Mouse (Mus musculus) MEL (cell line): Measurements from ENCODE around the gene Tnnc1. TPM values are rescaled to one million over a fixed set of nuclear protein-coding genes. Genes with fewer than 3 reads are reported as not detected.

Experiments used
- DNase-seq: peaks from one replicate; pipeline ENCODE4 v3.0.0; 2011; ENCODE audit warnings: low read depth, low spot score
- H3K27ac ChIP-seq: 2 replicates; pipeline ENCODE4 v1.5.1; 2012; ENCODE audit warnings: low read depth, mild to moderate bottlenecking, control low read depth, low read length, moderate library complexity; ENCODE audit not compliant: control insufficient read depth
- H3K27me3 ChIP-seq, 2 experiments: fragments of 150-350 bp in 1 of 2; sonication (generic) in 1 of 2; 2 replicates each; pipeline ENCODE4 v1.6.1; 2012; ENCODE audit warnings: low read length in 2 of 2, mild to moderate bottlenecking in 2 of 2, improper control_type of control experiment in 1 of 2, moderate library complexity in 1 of 2; ENCODE audit not compliant: insufficient read depth in 2 of 2, control insufficient read depth in 1 of 2
- H3K36me3 ChIP-seq, 2 experiments: 2 replicates each; pipeline ENCODE4 v1.6.1; 2012 to 2014; ENCODE audit warnings: low read length in 2 of 2, improper control_type of control experiment in 1 of 2, inconsistent platforms in 1 of 2, mild to moderate bottlenecking in 1 of 2; ENCODE audit not compliant: insufficient read depth in 2 of 2, control insufficient read depth in 1 of 2
- H3K4me1 ChIP-seq, 2 experiments: fragments of 150-350 bp in 1 of 2; sonication (generic) in 1 of 2; 2 replicates each; pipeline ENCODE4 v1.6.1; 2012; ENCODE audit warnings: low read length in 2 of 2, improper control_type of control experiment in 1 of 2, mild to moderate bottlenecking in 1 of 2; ENCODE audit not compliant: insufficient read depth in 2 of 2, control insufficient read depth in 1 of 2
- H3K4me3 ChIP-seq, 2 experiments: fragments of 150-350 bp in 1 of 2; sonication (generic) in 1 of 2; 2 replicates each; pipeline ENCODE4 v1.5.1; 2012; ENCODE audit warnings: low read depth in 2 of 2, low read length in 2 of 2, mild to moderate bottlenecking in 2 of 2, moderate library complexity in 2 of 2, control low read depth in 1 of 2, improper control_type of control experiment in 1 of 2; ENCODE audit not compliant: control insufficient read depth in 1 of 2, insufficient read depth in 1 of 2
- H3K79me2 ChIP-seq: 2 replicates; pipeline ENCODE4 v1.6.1; 2012; ENCODE audit warnings: mild to moderate bottlenecking, low read length, moderate library complexity; ENCODE audit not compliant: control insufficient read depth, poor library complexity, insufficient read depth
- H3K9ac ChIP-seq: 2 replicates; pipeline ENCODE4 v1.6.1; 2012; ENCODE audit warnings: low read depth, mild to moderate bottlenecking, control low read depth, low read length, moderate library complexity; ENCODE audit not compliant: control insufficient read depth, poor library complexity, severe bottlenecking
- H3K9me3 ChIP-seq: fragments of 150-350 bp; sonication (generic); replicated peaks from 2 replicates; pipeline ENCODE4 v1.6.1; 2012; ENCODE audit warnings: mild to moderate bottlenecking, low read length, improper control_type of control experiment, moderate library complexity; ENCODE audit not compliant: insufficient read depth
- BHLHE40 ChIP-seq: IDR thresholded peaks from 2 replicates; pipeline ENCODE4 v1.6.1; 2012; ENCODE audit warnings: low read depth, mild to moderate bottlenecking, inconsistent platforms, low read length, improper control_type of control experiment, borderline replicate concordance
- CHD2 ChIP-seq: IDR thresholded peaks from 2 replicates; pipeline ENCODE4 v1.6.1; 2011; ENCODE audit warnings: low read length, improper control_type of control experiment
- E2F4 ChIP-seq: IDR thresholded peaks from 2 replicates; pipeline ENCODE4 v1.6.1; 2011; ENCODE audit warnings: low read depth, low read length, improper control_type of control experiment, borderline replicate concordance
- ELF1 ChIP-seq: IDR thresholded peaks from 2 replicates; pipeline ENCODE4 v1.6.1; 2014; ENCODE audit warnings: low read depth, mild to moderate bottlenecking, inconsistent platforms, low read length, improper control_type of control experiment, moderate library complexity
- EP300 ChIP-seq, 2 experiments: IDR thresholded peaks; 2 replicates each; pipeline ENCODE4 v1.6.1; 2011; ENCODE audit warnings: improper control_type of control experiment in 2 of 2, low read length in 2 of 2, low read depth in 1 of 2, mild to moderate bottlenecking in 1 of 2
- GABPA ChIP-seq: IDR thresholded peaks from 2 replicates; pipeline ENCODE4 v1.6.1; 2012; ENCODE audit warnings: low read depth, mild to moderate bottlenecking, inconsistent platforms, low read length, improper control_type of control experiment, moderate library complexity
- GATA1 ChIP-seq: IDR thresholded peaks from 2 replicates; pipeline ENCODE4 v1.6.1; 2011; ENCODE audit warnings: low read depth, low read length, improper control_type of control experiment
- HCFC1 ChIP-seq: IDR thresholded peaks from 2 replicates; pipeline ENCODE4 v1.6.1; 2012; ENCODE audit warnings: low read depth, mild to moderate bottlenecking, inconsistent platforms, low read length, improper control_type of control experiment, moderate library complexity
- KAT2A ChIP-seq: conservative IDR thresholded peaks from 2 replicates; pipeline ENCODE4 v1.6.1; 2012; ENCODE audit warnings: low read depth, low read length, improper control_type of control experiment, inconsistent platforms
- MAFK ChIP-seq: IDR thresholded peaks from 2 replicates; pipeline ENCODE4 v1.6.1; 2011; ENCODE audit warnings: low read depth, mild to moderate bottlenecking, low read length, improper control_type of control experiment, borderline replicate concordance
- MAX ChIP-seq: IDR thresholded peaks from 2 replicates; pipeline ENCODE4 v1.6.1; 2011; ENCODE audit warnings: low read length, improper control_type of control experiment
- MEF2A ChIP-seq: IDR thresholded peaks from 2 replicates; pipeline ENCODE4 v1.6.1; 2014; ENCODE audit warnings: low read depth, mild to moderate bottlenecking, inconsistent platforms, low read length, improper control_type of control experiment; ENCODE audit not compliant: poor library complexity, insufficient replicate concordance, severe bottlenecking; ENCODE audit errors: extremely low read depth
- NELFE ChIP-seq: IDR thresholded peaks from 2 replicates; pipeline ENCODE4 v1.6.1; 2011; ENCODE audit warnings: low read depth, low read length, improper control_type of control experiment
- POLR2A ChIP-seq, 2 experiments: IDR thresholded peaks; 2 replicates each; pipeline ENCODE4 v1.6.1; 2011 to 2012; ENCODE audit warnings: low read length in 2 of 2, mild to moderate bottlenecking in 2 of 2, control low read depth in 1 of 2, improper control_type of control experiment in 1 of 2, low read depth in 1 of 2, moderate library complexity in 1 of 2; ENCODE audit not compliant: control insufficient read depth in 1 of 2, insufficient read depth in 1 of 2, poor library complexity in 1 of 2
- POLR2AphosphoS2 ChIP-seq: IDR thresholded peaks from 2 replicates; pipeline ENCODE4 v1.6.1; 2011; ENCODE audit warnings: low read length, improper control_type of control experiment
- RCOR1 ChIP-seq: IDR thresholded peaks from 2 replicates; pipeline ENCODE4 v1.6.1; 2012; ENCODE audit warnings: low read depth, mild to moderate bottlenecking, inconsistent platforms, low read length, improper control_type of control experiment
- SIN3A ChIP-seq: IDR thresholded peaks from 2 replicates; pipeline ENCODE4 v1.6.1; 2012; ENCODE audit warnings: low read length, improper control_type of control experiment, inconsistent platforms
- SMC3 ChIP-seq: IDR thresholded peaks from 2 replicates; pipeline ENCODE4 v1.6.1; 2011; ENCODE audit warnings: low read depth, low read length, improper control_type of control experiment
- TAL1 ChIP-seq: IDR thresholded peaks from 2 replicates; pipeline ENCODE4 v1.6.1; 2012; ENCODE audit warnings: mild to moderate bottlenecking, inconsistent platforms, low read length, moderate library complexity, mixed read lengths
- TBP ChIP-seq: IDR thresholded peaks from 2 replicates; pipeline ENCODE4 v1.8.0; 2011; ENCODE audit warnings: low read depth, low read length, improper control_type of control experiment
- UBTF ChIP-seq: IDR thresholded peaks from 2 replicates; pipeline ENCODE4 v1.6.1; 2012; ENCODE audit warnings: low read depth, mild to moderate bottlenecking, inconsistent platforms, low read length, improper control_type of control experiment, moderate library complexity, borderline replicate concordance; ENCODE audit not compliant: insufficient read depth
- USF1 ChIP-seq: IDR thresholded peaks from 2 replicates; pipeline ENCODE4 v1.6.1; 2014; ENCODE audit warnings: low read depth, mild to moderate bottlenecking, inconsistent platforms, low read length, improper control_type of control experiment, moderate library complexity
- USF2 ChIP-seq, 2 experiments: IDR thresholded peaks; 2 replicates each; pipeline ENCODE4 v1.6.1; 2011 to 2012; ENCODE audit warnings: improper control_type of control experiment in 2 of 2, low read length in 2 of 2, borderline replicate concordance in 1 of 2, inconsistent platforms in 1 of 2, low read depth in 1 of 2, mild to moderate bottlenecking in 1 of 2; ENCODE audit not compliant: insufficient read depth in 1 of 2
- ZC3H11A ChIP-seq: IDR thresholded peaks from 2 replicates; pipeline ENCODE4 v1.6.1; 2012; ENCODE audit warnings: low read depth, mild to moderate bottlenecking, inconsistent platforms, low read length, improper control_type of control experiment
- ZMIZ1 ChIP-seq: IDR thresholded peaks from 2 replicates; pipeline ENCODE4 v1.6.1; 2012; ENCODE audit warnings: low read depth, mild to moderate bottlenecking, inconsistent platforms, low read length, improper control_type of control experiment, moderate library complexity
- ZNF384 ChIP-seq: IDR thresholded peaks from 2 replicates; pipeline ENCODE4 v1.6.1; 2012; ENCODE audit warnings: low read depth, mild to moderate bottlenecking, inconsistent platforms, low read length, improper control_type of control experiment
- polyA plus RNA-seq, 2 experiments: library from polyadenylated mRNA; stranded (reverse) in 1 of 2; unstranded in 1 of 2; fragments of >175 nt in 1 of 2; fragments of >200 nt in 1 of 2; gene quantifications; 2 replicates each; pipeline versions ENCODE4 v1.2.1 to v1.2.4; 2012; ENCODE audit warnings: low replicate concordance in 2 of 2, low read depth in 1 of 2; ENCODE audit not compliant: insufficient read length in 2 of 2, insufficient read depth in 1 of 2, missing spikeins in 1 of 2
- total RNA-seq: library from RNA; depleted of rRNA; stranded (reverse); fragments of 300-350 nt; gene quantifications from 2 replicates; pipeline ENCODE4 v1.2.3, GENCODE M21; 2012

The Tnnc1 gene
- total and polyA plus RNA-seq, 3 experiments = 0.19 TPM; not detected in 2

- Histone ChIP-seq H3K36me3 (peaks cover 0 to 7% of the 10 kb centered on the region in 2 experiments; a peak in 2 of 4 replicates), H3K27ac (no peak overlapping the region), H3K27me3 (no peaks in the 10 kb centered on the region), H3K9ac (no peak overlapping the region), H3K4me1 (no peaks in the 10 kb centered on the region), H3K9me3 (no peaks in the 10 kb centered on the region), H3K4me3 (no peak overlapping the region), H3K79me2 (no peaks in the 10 kb centered on the region)
- no peak for DNase-seq
- TF ChIP-seq E2F4 (no peak), POLR2A (IDR thresholded peaks at IDR 0.05; ENCODE audit: control insufficient read depth in 1 of 2, insufficient read depth in 1 of 2, low read depth in 1 of 2, low read length in 2 of 2, poor library complexity in 1 of 2) (no peak), BHLHE40 (no peak), TAL1 (no peak), NELFE (no peak), USF1 (no peak), ZC3H11A (no peak), GATA1 (no peak), MAFK (no peak), KAT2A (no peak), RCOR1 (no peak), HCFC1 (no peak), SIN3A (no peak), GABPA (no peak)
These were observed 30.8 kb upstream of the Tnnc1 start for GRCm38 (mm10) chr14:31177287-31177686.

DNA sequence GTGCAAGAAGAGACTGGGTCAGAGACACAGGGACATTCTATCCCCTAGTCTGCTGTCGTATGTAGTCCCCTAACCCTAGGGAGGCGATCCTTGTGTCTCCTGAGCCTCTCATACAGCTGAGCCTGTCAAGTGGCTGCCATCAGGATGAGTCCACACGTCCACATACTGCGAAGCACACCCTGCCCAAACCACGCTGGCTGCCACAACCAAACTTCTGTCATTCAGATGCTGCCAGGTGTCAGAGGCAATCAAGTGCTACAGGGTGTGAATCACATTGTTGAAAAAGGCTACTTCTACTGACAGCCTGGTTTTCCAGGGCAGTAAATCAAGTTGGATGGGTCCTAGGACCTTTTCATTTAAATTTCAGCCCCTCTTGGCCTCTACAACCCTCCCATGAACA, 30.4 kb upstream of the Tnnc1 start:
- Histone ChIP-seq H3K36me3 (peaks cover 0 to 7% of the 10 kb centered on the region in 2 experiments; a peak in 2 of 4 replicates), H3K9me3 (no peaks in the 10 kb centered on the region), H3K79me2 (no peaks in the 10 kb centered on the region), H3K4me3 (no peak overlapping the region), H3K27me3 (no peaks in the 10 kb centered on the region), H3K27ac (no peak overlapping the region), H3K4me1 (no peaks in the 10 kb centered on the region), H3K9ac (no peak overlapping the region)
- TF ChIP-seq TBP (no peak), BHLHE40 (no peak), TAL1 (no peak), CHD2 (no peak), ZMIZ1 (no peak), GATA1 (no peak), HCFC1 (no peak), ZNF384 (no peak), USF2 (IDR thresholded peaks at IDR 0.05; ENCODE audit: borderline replicate concordance in 1 of 2, insufficient read depth in 1 of 2, low read depth in 1 of 2, low read length in 2 of 2) (no peak), POLR2AphosphoS2 (no peak), MEF2A (no peak), MAX (no peak), SMC3 (no peak), ELF1 (no peak), UBTF (no peak), RCOR1 (no peak), ZC3H11A (no peak), NELFE (no peak), EP300 (IDR thresholded peaks at IDR 0.05; ENCODE audit: low read depth in 1 of 2, low read length in 2 of 2) (no peak)
- no peak for DNase-seq
